Mouse (Mus musculus): Measurements from ENCODE around the gene Lmna.

Gene Lmna

GRCm38 (mm10) chr3:88538271-88539145 lies 28.8 kb upstream of the Lmna start:
- no peak for DNase-seq

- DNase-seq = peak in 1 of 2 experiments; percentile 56
These were observed 27.4 kb upstream of the Lmna start for GRCm38 (mm10) chr3:88537146-88537545.

- DNase-seq = peak; percentile 84 to 91
These were observed 26.6 kb upstream of the Lmna start for GRCm38 (mm10) chr3:88536103-88536930.

GRCm38 (mm10) chr3:88535527-88535926 lies 25.8 kb upstream of the Lmna start:
- DNase-seq = peak in 1 of 2 experiments; percentile 39

- DNase-seq = no peak
These were observed 25.2 kb upstream of the Lmna start for GRCm38 (mm10) chr3:88535005-88535404.

- DNase-seq = no peak
These were observed 23.9 kb upstream of the Lmna start for GRCm38 (mm10) chr3:88533706-88534105.

- peak in 1 of 2 experiments; percentile 62 for DNase-seq
These were observed 23.1 kb upstream of the Lmna start for GRCm38 (mm10) chr3:88532689-88533511.

GRCm38 (mm10) chr3:88532299-88532674 lies 22.5 kb upstream of the Lmna start, which contains the start of gene Mex3a:
TSS of gene Mex3a (plus strand) at chr3:88532395.
- peak in 1 of 2 experiments; percentile 40 for DNase-seq

GRCm38 (mm10) chr3:88531348-88532298 lies 21.9 kb upstream of the Lmna start:
- peak; percentile 86 to 92 for DNase-seq

- no peak for DNase-seq
These were observed 20.5 kb upstream of the Lmna start for GRCm38 (mm10) chr3:88530082-88530864.

GRCm38 (mm10) chr3:88529204-88530000 lies 19.6 kb upstream of the Lmna start:
- peak in 1 of 2 experiments; percentile 51 for DNase-seq

- DNase-seq = peak; percentile 33 to 74
These were observed 18.9 kb upstream of the Lmna start for GRCm38 (mm10) chr3:88528646-88529045.

- DNase-seq = peak in 1 of 2 experiments; percentile 46
These were observed 17.8 kb upstream of the Lmna start for GRCm38 (mm10) chr3:88527565-88527964.

GRCm38 (mm10) chr3:88526157-88527131 lies 16.7 kb upstream of the Lmna start:
- DNase-seq = peak; percentile 91 to 95

- DNase-seq = no peak
These were observed 15.3 kb upstream of the Lmna start for GRCm38 (mm10) chr3:88525021-88525420.

- DNase-seq = no peak
These were observed 13.3 kb upstream of the Lmna start for GRCm38 (mm10) chr3:88523027-88523426.

GRCm38 (mm10) chr3:88521803-88522331 lies 12.1 kb upstream of the Lmna start:
- DNase-seq = peak; percentile 61 to 73

- DNase-seq = no peak
These were observed 11.4 kb upstream of the Lmna start for GRCm38 (mm10) chr3:88521156-88521555.

Data from kidney, postnatal 25 days (tissue).